Mouse (Mus musculus) central nervous system, embryonic 11.5 days (tissue): ENCODE measurements around the gene Olfr284. TPM values are rescaled to one million over a fixed set of nuclear protein-coding genes. Genes with fewer than 3 reads are reported as not detected.

ENCODE experiments used
- polyA plus RNA-seq: library from polyadenylated mRNA; depleted of rRNA; stranded (reverse); fragments of >200 nt; gene quantifications from 2 replicates; pipeline ENCODE4 v1.2.3, GENCODE M21; 2012; rRNA removed

Gene Olfr284
- polyA plus RNA-seq: not detected in 2 replicates

GRCm38 (mm10) chr15:98340887-98341286 is at the start of gene Olfr284:
Olfr284 (minus strand) TSS chr15:98340987.

GRCm38 (mm10) chr15:98380846-98381245 is 40.1 kb upstream of the Olfr284 start, which contains the start of gene Olfr283:
Olfr283 (minus strand) TSS chr15:98380946.

GRCm38 (mm10) chr15:98317177-98317724 is 23.5 kb downstream of the Olfr284 start, which contains the start of gene Olfr285:
Olfr285 (minus strand) TSS chr15:98317353.

GRCm38 (mm10) chr15:98295628-98296551 is 44.9 kb downstream of the Olfr284 start, which contains the start of gene Zfp641:
Zfp641 (minus strand) TSS chr15:98296161.

Other genes with a start within 250 kb of the Olfr284 start
- gene Pfkm, start 248.4 kb downstream of the Olfr284 start, polyA plus RNA-seq: 54.5 and 71.3 TPM in 2 replicates
- 29.6 and 35.2 TPM in 2 replicates for gene Senp1, start 247.2 kb downstream of the Olfr284 start, polyA plus RNA-seq
- 23.4 and 36.6 TPM in 2 replicates for gene Asb8, start 175.4 kb downstream of the Olfr284 start, polyA plus RNA-seq
- gene Ccdc184, start 173.8 kb downstream of the Olfr284 start, polyA plus RNA-seq: 5.2 and 8.0 TPM in 2 replicates
- not detected in 2 replicates for gene Olfr288, start 145.4 kb downstream of the Olfr284 start, polyA plus RNA-seq
- gene Gm44579, start 120.0 kb downstream of the Olfr284 start, polyA plus RNA-seq: not detected in 2 replicates
- gene Olfr287, start 119.9 kb downstream of the Olfr284 start, polyA plus RNA-seq: not detected in 2 replicates
- gene Olfr286, start 106.5 kb downstream of the Olfr284 start, polyA plus RNA-seq: not detected in 2 replicates
- gene H1fnt, start 83.7 kb downstream of the Olfr284 start, polyA plus RNA-seq: not detected in 2 replicates
- 2.4 TPM in 2 replicates for gene Zfp641, start 44.8 kb downstream of the Olfr284 start, polyA plus RNA-seq
- not detected in 2 replicates for gene Olfr285, start 23.6 kb downstream of the Olfr284 start, polyA plus RNA-seq
- not detected in 2 replicates for gene Olfr283, start 40.0 kb upstream of the Olfr284 start, polyA plus RNA-seq
- gene Olfr282, start 90.2 kb upstream of the Olfr284 start, polyA plus RNA-seq: not detected in 2 replicates
- gene Olfr281, start 111.6 kb upstream of the Olfr284 start, polyA plus RNA-seq: not detected in 2 replicates
- not detected in 2 replicates for gene OR5BS1P, start 128.9 kb upstream of the Olfr284 start, polyA plus RNA-seq
- gene Lalba, start 141.7 kb upstream of the Olfr284 start, polyA plus RNA-seq: not detected in 2 replicates
- gene Olfr279, start 151.4 kb upstream of the Olfr284 start, polyA plus RNA-seq: not detected in 2 replicates
- gene Kansl2, start 193.3 kb upstream of the Olfr284 start, polyA plus RNA-seq: 125 and 135 TPM in 2 replicates
- 21.9 and 30.6 TPM in 2 replicates for gene Ccnt1, start 229.9 kb upstream of the Olfr284 start, polyA plus RNA-seq
- not detected in 2 replicates for gene 4930415O20Rik, start 230.0 kb upstream of the Olfr284 start, polyA plus RNA-seq